Mouse (Mus musculus) ovary, adult 18-20 months (tissue): Measurements from ENCODE around the gene Atp11a.

Source experiments
- DNase-seq: peaks from one replicate; pipeline ENCODE4 v3.0.0; 2022; ENCODE audit warnings: low spot score, mixed read lengths

Atp11a gene

GRCm38 (mm10) chr8:12816412-12816811 lies 59.6 kb downstream of the Atp11a start:
- no peak for DNase-seq

GRCm38 (mm10) chr8:12822892-12823291 lies 66.1 kb downstream of the Atp11a start:
- no peak for DNase-seq

- DNase-seq = no peak
These were observed 67.7 kb downstream of the Atp11a start for GRCm38 (mm10) chr8:12824562-12824961.

GRCm38 (mm10) chr8:12825236-12825635 lies 68.4 kb downstream of the Atp11a start:
- no peak for DNase-seq

- no peak for DNase-seq
These were observed 68.9 kb downstream of the Atp11a start for GRCm38 (mm10) chr8:12825686-12826237.

GRCm38 (mm10) chr8:12827124-12827523 lies 70.3 kb downstream of the Atp11a start:
- DNase-seq = no peak

GRCm38 (mm10) chr8:12828298-12828697 lies 71.5 kb downstream of the Atp11a start:
- no peak for DNase-seq

GRCm38 (mm10) chr8:12829381-12829780 lies 72.6 kb downstream of the Atp11a start:
- DNase-seq = no peak

GRCm38 (mm10) chr8:12831659-12832589 lies 75.1 kb downstream of the Atp11a start:
- DNase-seq = no peak

- no peak for DNase-seq
These were observed 76.8 kb downstream of the Atp11a start for GRCm38 (mm10) chr8:12833616-12834015.

GRCm38 (mm10) chr8:12840834-12841233 lies 84.0 kb downstream of the Atp11a start:
- DNase-seq = no peak

- DNase-seq = no peak
These were observed 85.7 kb downstream of the Atp11a start for GRCm38 (mm10) chr8:12842342-12842995.

GRCm38 (mm10) chr8:12844347-12844950 lies 87.6 kb downstream of the Atp11a start:
- no peak for DNase-seq

- DNase-seq = no peak
These were observed 89.6 kb downstream of the Atp11a start for GRCm38 (mm10) chr8:12846447-12846846.

GRCm38 (mm10) chr8:12851241-12851640 lies 94.4 kb downstream of the Atp11a start:
- DNase-seq = no peak

GRCm38 (mm10) chr8:12856038-12856437 lies 99.2 kb downstream of the Atp11a start:
- DNase-seq = no peak

GRCm38 (mm10) chr8:12863061-12863460 lies 106.2 kb downstream of the Atp11a start:
- no peak for DNase-seq

GRCm38 (mm10) chr8:12863608-12864007 lies 106.8 kb downstream of the Atp11a start:
- DNase-seq = no peak

GRCm38 (mm10) chr8:12865790-12866189 lies 109.0 kb downstream of the Atp11a start:
- DNase-seq = no peak

- no peak for DNase-seq
These were observed 112.8 kb downstream of the Atp11a start for GRCm38 (mm10) chr8:12869661-12870060.

- DNase-seq = no peak
These were observed 113.8 kb downstream of the Atp11a start for GRCm38 (mm10) chr8:12870656-12871055.

GRCm38 (mm10) chr8:12871461-12871860 lies 114.6 kb downstream of the Atp11a start:
- no peak for DNase-seq

- no peak for DNase-seq
These were observed 116.2 kb downstream of the Atp11a start for GRCm38 (mm10) chr8:12872983-12873356.
